Mouse (Mus musculus): ENCODE data around the gene Ephb2. TPM values are rescaled to one million over a fixed set of nuclear protein-coding genes. Genes with fewer than 3 reads are reported as not detected.

Ephb2 gene
- total and polyA plus RNA-seq, 2 experiments from 2014 or later: 15.6 to 202 TPM

DNA sequence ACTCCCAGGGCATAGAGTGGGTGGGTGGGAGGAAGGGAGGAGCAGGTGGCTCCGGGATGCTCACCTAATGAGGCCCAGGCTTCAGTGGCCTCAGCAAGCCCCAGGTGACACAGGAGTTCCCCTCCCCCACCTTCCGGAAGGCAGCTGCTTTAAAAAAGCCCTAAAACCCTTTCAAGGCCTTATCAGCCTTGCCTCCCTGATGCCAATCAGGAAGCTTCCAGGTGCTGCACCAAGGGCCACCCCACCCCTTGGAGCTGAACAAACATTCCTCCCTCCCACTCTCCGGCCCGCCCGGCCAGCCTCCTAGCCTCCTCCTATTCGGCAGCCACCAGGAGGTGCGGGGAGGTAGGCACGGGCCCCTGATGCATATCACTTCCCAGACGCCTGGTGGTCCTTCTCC is 6.0 kb downstream of the Ephb2 start:
- H3K4me1 ChIP-seq (ENCODE audit: insufficient read depth, low read length): peaks cover 24% of the 10 kb centered on the region
- ATAC-seq (ENCODE audit: low FRiP score): no peak

DNA sequence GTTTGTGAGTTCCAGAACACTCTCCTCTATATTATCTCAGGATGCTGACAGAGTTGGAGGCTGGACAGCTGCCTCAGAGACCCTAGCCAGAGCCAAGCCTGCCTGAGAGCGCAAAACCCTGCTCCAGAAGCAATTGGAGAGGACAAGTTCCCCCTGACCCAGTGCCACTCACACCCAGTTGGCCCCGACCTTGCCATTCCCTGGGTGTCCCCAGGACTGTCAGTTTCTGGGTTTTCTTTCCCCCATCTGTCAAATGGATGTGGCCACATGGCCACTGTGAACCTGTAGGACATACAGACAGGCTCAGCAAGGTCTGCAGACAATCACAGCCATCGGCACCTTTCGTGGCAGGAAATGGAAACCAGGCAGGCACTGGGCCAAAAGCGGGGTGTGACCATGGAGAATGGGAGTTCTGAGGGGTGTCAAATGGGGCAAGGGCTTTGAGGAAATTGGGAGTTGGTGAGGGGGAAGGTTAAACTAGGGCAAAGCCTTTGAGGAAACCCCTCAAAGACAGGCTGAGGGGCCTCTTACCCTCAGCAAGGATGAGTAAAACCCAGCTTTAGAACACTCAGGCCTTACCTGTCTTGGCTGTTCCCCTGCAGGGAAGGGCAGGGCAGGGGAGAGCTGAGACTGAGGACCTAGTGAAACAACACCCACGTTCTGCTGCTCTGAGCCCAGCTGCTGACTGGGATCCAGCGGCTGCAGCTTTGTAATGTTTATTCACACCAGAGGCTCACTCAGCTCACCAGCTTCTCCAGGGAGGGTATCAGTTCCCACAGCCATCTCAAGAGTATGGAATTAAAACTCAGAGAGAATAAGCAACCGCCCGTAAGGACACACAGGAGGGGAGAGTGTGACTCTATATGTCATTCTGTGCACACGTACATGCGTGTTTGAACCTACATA is 6.9 kb downstream of the Ephb2 start:
- Histone ChIP-seq H3K4me2 (ENCODE audit: low read depth, low read length, poor library complexity, severe bottlenecking) (no peak overlapping the region), H3K9me3 (ENCODE audit: low read length) (no peaks in the 10 kb centered on the region), H3K4me1 (ENCODE audit: insufficient read depth, low read length) (peaks cover 18% of the 10 kb centered on the region), H3K9ac (replicated peaks; ENCODE audit: low read length, poor library complexity, severe bottlenecking) (no peak overlapping the region), H3K27me3 (ENCODE audit: insufficient read depth, low read length) (no peaks in the 10 kb centered on the region), H3K27ac (ENCODE audit: low read depth, low read length) (no peak overlapping the region), H3K4me3 (ENCODE audit: low read depth, low read length) (no peak overlapping the region), H3K36me3 (ENCODE audit: insufficient read depth, low read length) (no peaks in the 10 kb centered on the region)
- 46% methylated on average over 11 of the region's 11 CpGs for WGBS
- no peak for ATAC-seq (ENCODE audit: low FRiP score)
- no peak for TF ChIP-seq CTCF (IDR thresholded peaks at IDR 0.05)
- no peak for DNase-seq (ENCODE audit: low spot score)

More for the DNA sequence above, 6.0 kb downstream of the Ephb2 start:
- 26% methylated on average over 9 of the region's 9 CpGs for WGBS
- H3K27ac ChIP-seq (ENCODE audit: low read depth, low read length): no peak overlapping the region
- DNase-seq (ENCODE audit: low spot score): no peak
- no peak overlapping the region for H3K9ac ChIP-seq (replicated peaks; ENCODE audit: low read length, poor library complexity, severe bottlenecking)
- TF ChIP-seq CTCF (IDR thresholded peaks at IDR 0.05): no peak
- no peaks in the 10 kb centered on the region for H3K27me3 ChIP-seq (ENCODE audit: insufficient read depth, low read length)
- no peak overlapping the region for H3K4me3 ChIP-seq (ENCODE audit: low read depth, low read length)
- peak overlapping the region; percentile 3 for H3K4me2 ChIP-seq (ENCODE audit: low read depth, low read length, poor library complexity, severe bottlenecking)
- H3K36me3 ChIP-seq (ENCODE audit: insufficient read depth, low read length): no peaks in the 10 kb centered on the region
- H3K9me3 ChIP-seq (ENCODE audit: low read length): no peaks in the 10 kb centered on the region

DNA sequence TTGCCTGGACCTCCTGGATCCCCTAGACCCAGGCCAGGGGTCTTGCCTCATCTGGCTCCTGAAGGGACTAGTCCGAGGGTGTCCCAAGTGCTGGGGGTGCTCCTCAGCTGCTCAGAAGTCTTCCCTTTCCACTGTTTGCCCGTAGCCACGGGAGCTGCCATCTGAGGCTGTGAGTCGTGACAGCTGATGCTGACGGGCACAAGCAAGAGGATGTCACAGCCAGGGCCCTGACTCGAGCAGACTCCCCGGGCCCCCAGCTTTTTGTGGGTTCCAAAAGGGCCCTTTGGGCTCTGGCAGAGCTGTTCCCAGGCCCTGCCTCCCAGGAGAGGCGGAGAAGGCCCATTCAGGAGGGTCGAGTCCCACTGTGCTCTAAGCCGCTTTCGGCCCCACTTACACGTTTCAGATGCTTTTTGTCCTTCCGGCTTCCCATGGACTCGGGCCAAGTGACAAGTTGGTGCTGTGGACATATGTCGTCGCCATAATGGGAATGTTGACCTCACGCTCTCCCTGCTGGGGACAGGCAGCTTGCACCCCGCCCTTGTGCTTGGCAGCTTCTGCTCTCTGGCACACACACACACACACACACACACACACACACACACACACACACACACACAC is 10.7 kb downstream of the Ephb2 start:
- H3K9ac ChIP-seq (replicated peaks; ENCODE audit: low read length, poor library complexity, severe bottlenecking): no peak overlapping the region
- DNase-seq (ENCODE audit: low spot score) (peak; percentile 79), ATAC-seq (ENCODE audit: low FRiP score) (no peak)
- H3K27me3 ChIP-seq (ENCODE audit: insufficient read depth, low read length): no peaks in the 10 kb centered on the region
- H3K36me3 ChIP-seq (ENCODE audit: insufficient read depth, low read length): no peaks in the 10 kb centered on the region
- H3K4me2 ChIP-seq (ENCODE audit: low read depth, low read length, poor library complexity, severe bottlenecking): no peak overlapping the region
- H3K9me3 ChIP-seq (ENCODE audit: low read length): no peaks in the 10 kb centered on the region
- no peak for TF ChIP-seq CTCF (IDR thresholded peaks at IDR 0.05)
- no peak overlapping the region for H3K27ac ChIP-seq (ENCODE audit: low read depth, low read length)
- peaks cover 12% of the 10 kb centered on the region; the same call in 1 of the 2 replicates for H3K4me1 ChIP-seq (ENCODE audit: insufficient read depth, low read length)
- WGBS: 30% methylated on average over 17 of the region's 18 CpGs
- H3K4me3 ChIP-seq (ENCODE audit: low read depth, low read length): no peak overlapping the region

DNA sequence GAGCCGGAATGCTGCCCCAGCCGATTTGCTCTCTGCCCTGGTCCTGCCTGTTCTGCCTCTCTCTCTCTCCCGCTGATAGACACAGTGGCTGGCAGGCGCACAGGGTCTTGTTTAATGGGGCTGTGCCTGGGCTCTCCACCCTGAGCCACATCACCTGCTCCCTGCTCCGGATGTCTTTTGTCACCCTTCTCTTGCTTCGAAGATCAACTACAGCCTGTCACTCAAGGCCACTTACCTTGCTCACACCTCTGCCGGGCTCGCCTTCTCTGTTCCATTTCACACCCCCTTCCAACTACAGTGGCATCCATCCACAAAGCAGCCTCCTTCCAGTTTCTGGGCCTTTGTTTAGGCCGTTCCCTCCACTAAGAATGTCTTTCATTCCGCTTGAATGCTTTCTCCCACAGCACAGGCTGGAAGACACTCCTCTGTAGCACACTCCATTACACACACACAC is 15.7 kb downstream of the Ephb2 start:
- H3K4me2 ChIP-seq (ENCODE audit: low read depth, low read length, poor library complexity, severe bottlenecking): no peak overlapping the region
- no peaks in the 10 kb centered on the region for H3K36me3 ChIP-seq (ENCODE audit: insufficient read depth, low read length)
- no peaks in the 10 kb centered on the region for H3K27me3 ChIP-seq (ENCODE audit: insufficient read depth, low read length)
- H3K27ac ChIP-seq (ENCODE audit: low read depth, low read length): peak overlapping the region; percentile 12; the same call in 1 of the 2 replicates
- peaks cover 9% of the 10 kb centered on the region; the same call in 1 of the 2 replicates for H3K4me1 ChIP-seq (ENCODE audit: insufficient read depth, low read length)
- no peak overlapping the region for H3K4me3 ChIP-seq (ENCODE audit: low read depth, low read length)
- DNase-seq (ENCODE audit: low spot score) (no peak), ATAC-seq (ENCODE audit: low FRiP score) (no peak)
- TF ChIP-seq CTCF (IDR thresholded peaks at IDR 0.05): no peak
- H3K9me3 ChIP-seq (ENCODE audit: low read length): no peaks in the 10 kb centered on the region
- no peak overlapping the region for H3K9ac ChIP-seq (replicated peaks; ENCODE audit: low read length, poor library complexity, severe bottlenecking)
- 24% methylated on average over 10 of the region's 10 CpGs for WGBS

DNA sequence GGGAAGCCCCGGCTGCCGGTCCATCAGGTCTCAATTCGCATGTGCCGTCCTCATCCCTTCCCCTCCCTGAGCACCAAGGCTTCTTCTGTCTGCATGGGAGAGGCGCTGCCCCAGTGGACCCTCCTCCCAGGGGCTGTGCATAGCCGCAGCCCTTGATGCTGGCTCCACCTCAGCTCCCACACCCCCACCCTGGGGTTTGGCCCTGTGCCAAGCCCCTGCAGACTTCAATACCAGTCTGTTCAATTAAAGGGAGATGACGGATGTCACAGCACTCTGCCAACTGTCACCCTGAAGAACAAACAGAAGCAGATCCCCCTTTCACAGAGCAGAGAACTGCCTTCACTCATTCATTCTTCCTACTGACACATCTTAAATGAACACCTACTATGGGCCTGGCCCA is 19.1 kb downstream of the Ephb2 start:
- Histone ChIP-seq H3K9me3 (ENCODE audit: low read length) (no peaks in the 10 kb centered on the region), H3K27me3 (ENCODE audit: insufficient read depth, low read length) (no peaks in the 10 kb centered on the region), H3K9ac (replicated peaks; ENCODE audit: low read length, poor library complexity, severe bottlenecking) (no peak overlapping the region), H3K4me3 (ENCODE audit: low read depth, low read length) (no peak overlapping the region), H3K36me3 (ENCODE audit: insufficient read depth, low read length) (no peaks in the 10 kb centered on the region), H3K4me2 (ENCODE audit: low read depth, low read length, poor library complexity, severe bottlenecking) (no peak overlapping the region), H3K27ac (ENCODE audit: low read depth, low read length) (no peak overlapping the region), H3K4me1 (ENCODE audit: insufficient read depth, low read length) (0 out of 2 replicates have a peak, but pooled peaks cover 3% of the 10 kb centered on the region)
- DNase-seq (ENCODE audit: low spot score) (peak; percentile 77), ATAC-seq (ENCODE audit: low FRiP score) (no peak)
- 11% methylated on average over 7 of the region's 7 CpGs for WGBS
- TF ChIP-seq CTCF (IDR thresholded peaks at IDR 0.05): no peak

DNA sequence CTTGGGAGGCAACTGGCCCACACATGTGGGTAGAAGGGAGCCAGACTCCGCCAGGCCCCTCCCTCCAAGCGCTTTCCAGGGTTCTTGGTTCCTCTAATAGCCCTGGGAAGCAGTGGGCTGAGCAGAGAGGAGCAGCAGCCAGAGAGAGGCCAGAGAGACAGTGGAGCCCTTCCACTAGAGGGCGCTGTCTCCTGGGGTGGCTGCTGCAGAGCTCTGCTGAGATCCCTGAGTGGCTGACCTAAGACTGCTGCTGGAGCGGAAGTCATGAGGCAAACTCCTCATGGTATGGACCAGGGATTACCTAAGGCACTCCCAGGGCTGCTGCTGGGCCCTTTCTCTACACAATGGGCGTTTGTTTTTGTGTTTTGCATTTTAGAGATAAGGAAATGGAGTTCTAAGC is 20.4 kb downstream of the Ephb2 start:
- H3K9ac ChIP-seq (replicated peaks; ENCODE audit: low read length, poor library complexity, severe bottlenecking): no peak overlapping the region
- H3K27ac ChIP-seq (ENCODE audit: low read depth, low read length): no peak overlapping the region
- no peak overlapping the region for H3K4me2 ChIP-seq (ENCODE audit: low read depth, low read length, poor library complexity, severe bottlenecking)
- ATAC-seq (ENCODE audit: low FRiP score) (no peak), DNase-seq (ENCODE audit: low spot score) (no peak)
- no peaks in the 10 kb centered on the region for H3K27me3 ChIP-seq (ENCODE audit: insufficient read depth, low read length)
- H3K4me1 ChIP-seq (ENCODE audit: insufficient read depth, low read length): 0 out of 2 replicates have a peak, but pooled peaks cover 3% of the 10 kb centered on the region
- no peaks in the 10 kb centered on the region for H3K36me3 ChIP-seq (ENCODE audit: insufficient read depth, low read length)
- TF ChIP-seq CTCF (IDR thresholded peaks at IDR 0.05): peak; percentile 58
- H3K9me3 ChIP-seq (ENCODE audit: low read length): no peaks in the 10 kb centered on the region
- H3K4me3 ChIP-seq (ENCODE audit: low read depth, low read length): no peak overlapping the region
- 71% methylated on average over 5 of the region's 5 CpGs for WGBS

Data from midbrain, postnatal 0 days (tissue).